Comparison of ENCODE assay signal across 7 mouse cellular contexts in the genomic region with DNA sequence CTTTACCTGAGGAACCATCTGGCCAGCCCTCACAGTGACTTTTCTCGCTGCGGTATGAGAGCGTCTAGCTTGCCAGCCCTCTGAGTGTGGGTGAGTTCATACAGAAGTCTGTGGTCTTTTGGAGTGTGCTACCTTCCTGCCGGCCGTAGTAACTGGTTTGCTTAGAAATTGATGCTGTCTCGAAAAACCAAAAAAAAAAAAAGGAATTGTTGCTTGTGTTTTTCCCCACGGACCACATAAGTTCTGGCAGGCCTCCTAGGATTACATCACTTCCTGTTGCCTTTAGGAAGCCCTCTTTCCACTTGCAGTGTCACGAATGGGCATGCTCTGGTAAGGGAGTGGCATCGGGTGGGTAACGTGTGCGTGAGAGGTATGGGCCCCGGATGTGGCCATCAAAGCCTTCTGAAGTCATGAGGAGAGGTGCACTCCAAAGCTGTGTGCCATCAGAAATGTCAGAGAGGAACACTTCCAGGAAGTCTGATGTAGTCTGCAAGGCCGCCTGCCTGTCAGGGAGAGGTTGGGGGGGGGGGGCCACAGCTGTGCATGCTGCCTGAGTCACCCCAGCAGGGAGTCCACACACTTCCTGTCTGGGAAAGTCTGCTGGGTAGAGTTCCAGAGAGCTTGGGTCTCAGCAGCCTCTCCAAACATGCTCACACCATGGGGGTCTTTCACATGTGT. TPM values are rescaled to one million over a fixed set of nuclear protein-coding genes. Genes with fewer than 3 reads are reported as not detected.
DNase-seq lines count a peak whose midpoint lies in the region; ATAC-seq and TF ChIP-seq lines count a peak whose summit lies in the region.

No protein-coding gene starts in this region.

- H3K9ac ChIP-seq in MEL (ENCODE audit: control insufficient read depth, low read depth, low read length, poor library complexity, severe bottlenecking), result peak overlapping the region; percentile 16; the same call in 1 of the 2 replicates
- no peak overlapping the region for H3K9ac ChIP-seq in liver, embryonic 14.5 days (replicated peaks)

- peaks cover 0 to 12% of the 10 kb centered on the region in 2 experiments; a peak in 3 of 4 replicates for H3K36me3 ChIP-seq in MEL (ENCODE audit: control insufficient read depth in 1 of 2, insufficient read depth in 2 of 2, low read length in 2 of 2)
- no peaks in the 10 kb centered on the region for H3K36me3 ChIP-seq in liver, embryonic 14.5 days (replicated peaks; ENCODE audit: control insufficient read depth, insufficient read depth, low read depth)

- H3K4me3 ChIP-seq in MEL (ENCODE audit: control insufficient read depth in 1 of 2, insufficient read depth in 1 of 2, low read depth in 2 of 2, low read length in 2 of 2), result no peak overlapping the region
- no peak overlapping the region for H3K4me3 ChIP-seq in liver, embryonic 14.5 days (ENCODE audit: insufficient read depth in 1 of 2, low read depth in 2 of 2, low read length in 2 of 2)

- no peak for TF ChIP-seq CTCF in MEL (IDR thresholded peaks at IDR 0.05 in 2 of 3, conservative IDR thresholded peaks at IDR 0.05 in 1 of 3; ENCODE audit: control insufficient read depth in 1 of 3, insufficient read depth in 1 of 3, low read depth in 2 of 3, low read length in 3 of 3, poor library complexity in 1 of 3, severe bottlenecking in 1 of 3)
- no peak for TF ChIP-seq CTCF in liver, embryonic 14.5 days (IDR thresholded peaks at IDR 0.05; ENCODE audit: low read depth)

- H3K27ac ChIP-seq in MEL (ENCODE audit: control insufficient read depth, low read depth, low read length), result peak overlapping the region; percentile 22; the same call in 1 of the 2 replicates
- no peak overlapping the region for H3K27ac ChIP-seq in liver, embryonic 14.5 days

- TF ChIP-seq RAD21 in MEL (IDR thresholded peaks at IDR 0.05; ENCODE audit: low read depth, low read length), result no peak

- ATAC-seq in liver, embryonic 14.5 days (ENCODE audit: insufficient read depth), result 0 out of 2 replicates have a peak, but pooled peaks have one; percentile 15
- peak; percentile 58 for ATAC-seq in neutrophil, adult 5-6 weeks (ENCODE audit: extremely low read depth, insufficient number of reproducible peaks, low FRiP score, poor library complexity, severe bottlenecking)

- TF ChIP-seq EP300 in MEL (IDR thresholded peaks at IDR 0.05; ENCODE audit: low read depth in 1 of 2, low read length in 2 of 2), result no peak
- TF ChIP-seq EP300 in liver, embryonic 14.5 days (IDR thresholded peaks at IDR 0.05; ENCODE audit: low read depth), result no peak

- no peaks in the 10 kb centered on the region for H3K9me3 ChIP-seq in MEL (replicated peaks; ENCODE audit: insufficient read depth, low read length)
- no peaks in the 10 kb centered on the region for H3K9me3 ChIP-seq in liver, embryonic 14.5 days (ENCODE audit: control insufficient read depth, low read length)

- DNase-seq in B cell, adult 2 months, result peak; percentile 35 to 36
- DNase-seq in MEL (ENCODE audit: low read depth, low spot score), result peak; percentile 59
- peak; percentile 43 to 63 for DNase-seq in gastrocnemius, adult 8-10 months (ENCODE audit: low spot score in 2 of 2)
- DNase-seq in induced T-regulatory cell, adult 2 months (ENCODE audit: low read depth), result peak; percentile 93
- DNase-seq in liver, embryonic 14.5 days (ENCODE audit: low read depth in 3 of 3, low spot score in 3 of 3), result no peak
- DNase-seq in ovary, adult 18-20 months (ENCODE audit: low spot score), result no peak

- no peaks in the 10 kb centered on the region for H3K79me2 ChIP-seq in MEL (ENCODE audit: control insufficient read depth, insufficient read depth, low read length, poor library complexity)

- no peak overlapping the region for H3K4me2 ChIP-seq in liver, embryonic 14.5 days (ENCODE audit: low read depth)

- H3K4me1 ChIP-seq in MEL (ENCODE audit: control insufficient read depth in 1 of 2, insufficient read depth in 2 of 2, low read length in 2 of 2), result peaks cover 3 to 17% of the 10 kb centered on the region in 2 experiments; a peak in 3 of 4 replicates
- peaks cover 0 to 20% of the 10 kb centered on the region in 2 experiments; a peak in 2 of 4 replicates for H3K4me1 ChIP-seq in liver, embryonic 14.5 days (replicated peaks; ENCODE audit: control insufficient read depth in 2 of 2, insufficient read depth in 2 of 2, low read length in 1 of 2)

- no peaks in the 10 kb centered on the region for H3K27me3 ChIP-seq in MEL (ENCODE audit: control insufficient read depth in 1 of 2, insufficient read depth in 2 of 2, low read length in 2 of 2)
- no peaks in the 10 kb centered on the region for H3K27me3 ChIP-seq in liver, embryonic 14.5 days (ENCODE audit: control insufficient read depth, insufficient read depth, low read length)

- no peak for TF ChIP-seq POLR2A in MEL (IDR thresholded peaks at IDR 0.05; ENCODE audit: control insufficient read depth in 1 of 2, insufficient read depth in 1 of 2, low read depth in 1 of 2, low read length in 2 of 2, poor library complexity in 1 of 2)

- WGBS in liver, embryonic 14.5 days (ENCODE audit: insufficient replicate concordance), result 19% methylated on average over 13 of the region's 13 CpGs

TF ChIP-seq in MEL, 35 proteins besides CTCF, POLR2A, EP300 and RAD21:
- TF ChIP-seq ZNF384 (IDR thresholded peaks at IDR 0.05; ENCODE audit: low read depth, low read length) (peak; percentile 24; the same call in 1 of the 2 replicates), MYB (IDR thresholded peaks at IDR 0.05; ENCODE audit: low read depth, low read length) (no peak)

RNA-seq across cellular contexts. Expression of gene Ppard, which starts 24.3 kb away (rescaled TPM):
- 3.4 and 3.5 TPM in 2 replicates for total RNA-seq in MEL (2012; rRNA removed)
- polyA plus RNA-seq in MEL (2012; ENCODE audit: insufficient read depth in 1 of 2, insufficient read length in 2 of 2, low read depth in 1 of 2, low replicate concordance in 2 of 2, missing spikeins in 1 of 2), result 10 to 100 TPM in 1 of 2 experiments, not detected in 1; 12.7 TPM
- total RNA-seq in gastrocnemius, adult 8-10 months (2022), result 10 to 100 TPM; 24.7 to 28.3 (median 26.1) TPM
- polyA plus RNA-seq in liver, embryonic 14.5 days (2012; rRNA removed), result 5.6 and 6.5 TPM in 2 replicates
- 0.76 and 0.92 TPM in 2 replicates for polyA plus RNA-seq in liver, embryonic 14.5 days (2014; fragmentation: Nextera tagmentation; extraction: Ambion mirVana)
- 12.6 and 19.4 TPM in 2 replicates for total RNA-seq in neutrophil, adult 5-6 weeks (2017)

RNA-seq across cellular contexts. Expression of gene Def6, which starts 49.2 kb away (rescaled TPM):
- 110 and 121 TPM in 2 replicates for total RNA-seq in MEL (2012; rRNA removed)
- polyA plus RNA-seq in MEL (2012; ENCODE audit: insufficient read depth in 1 of 2, insufficient read length in 2 of 2, low read depth in 1 of 2, low replicate concordance in 2 of 2, missing spikeins in 1 of 2), result 100 to 1,000 TPM in 1 of 2 experiments, not detected in 1; 154 TPM
- total RNA-seq in gastrocnemius, adult 8-10 months (2022), result 1 to 10 TPM in 3 of 4 experiments, under 1 TPM in 1; 0.90 to 2.1 (median 1.2) TPM
- 6.6 and 10.4 TPM in 2 replicates for polyA plus RNA-seq in liver, embryonic 14.5 days (2012; rRNA removed)
- polyA plus RNA-seq in liver, embryonic 14.5 days (2014; fragmentation: Nextera tagmentation; extraction: Ambion mirVana), result 5.5 and 5.7 TPM in 2 replicates
- 110 and 136 TPM in 2 replicates for total RNA-seq in neutrophil, adult 5-6 weeks (2017)

RNA-seq across cellular contexts. Expression of gene Fance, which starts 56.5 kb away (rescaled TPM):
- total RNA-seq in MEL (2012; rRNA removed), result 46.0 and 51.2 TPM in 2 replicates
- polyA plus RNA-seq in MEL (2012; ENCODE audit: insufficient read depth in 1 of 2, insufficient read length in 2 of 2, low read depth in 1 of 2, low replicate concordance in 2 of 2, missing spikeins in 1 of 2), result 100 to 1,000 TPM; 105 to 382 TPM
- total RNA-seq in gastrocnemius, adult 8-10 months (2022), result 10 to 100 TPM in 1 of 4 experiments, 1 to 10 TPM in 3; 9.0 to 14.3 (median 9.3) TPM
- polyA plus RNA-seq in liver, embryonic 14.5 days (2012; rRNA removed), result 4.5 and 5.5 TPM in 2 replicates
- 9.4 and 10.4 TPM in 2 replicates for polyA plus RNA-seq in liver, embryonic 14.5 days (2014; fragmentation: Nextera tagmentation; extraction: Ambion mirVana)
- total RNA-seq in neutrophil, adult 5-6 weeks (2017), result 11.9 and 23.3 TPM in 2 replicates

Comparison
In these comparisons a context has a peak if more than half of its experiments do, and no peak if none do; other contexts are left out.
1. DNase-seq: peak in B cell, adult 2 months (2 of 2), MEL (single experiment), gastrocnemius, adult 8-10 months (2 of 2) and induced T-regulatory cell, adult 2 months (single experiment); none in liver, embryonic 14.5 days (0 of 3) and ovary, adult 18-20 months (single experiment).
2. RNA of gene Def6, which starts 49.2 kb away (total RNA-seq): 110 to 121 TPM in MEL and 110 to 136 TPM in neutrophil, adult 5-6 weeks; 0.90 to 2.1 TPM in gastrocnemius, adult 8-10 months; every median in the first group is over 10 times any median in the second.